Mouse (Mus musculus) cerebellum, postnatal 14 days (tissue): ENCODE measurements around the gene Ppp1r15a.
"Not testable (repeated sequence)": the region's sequence is repeated elsewhere in the genome, so short reads cannot be mapped to it uniquely, and the experiment has no call there.

Source experiments
- DNase-seq, 2 experiments: peaks; one replicate each; pipeline ENCODE4 v3.0.0; 2021; ENCODE audit warnings: mixed read lengths in 2 of 2

The Ppp1r15a gene

DNA sequence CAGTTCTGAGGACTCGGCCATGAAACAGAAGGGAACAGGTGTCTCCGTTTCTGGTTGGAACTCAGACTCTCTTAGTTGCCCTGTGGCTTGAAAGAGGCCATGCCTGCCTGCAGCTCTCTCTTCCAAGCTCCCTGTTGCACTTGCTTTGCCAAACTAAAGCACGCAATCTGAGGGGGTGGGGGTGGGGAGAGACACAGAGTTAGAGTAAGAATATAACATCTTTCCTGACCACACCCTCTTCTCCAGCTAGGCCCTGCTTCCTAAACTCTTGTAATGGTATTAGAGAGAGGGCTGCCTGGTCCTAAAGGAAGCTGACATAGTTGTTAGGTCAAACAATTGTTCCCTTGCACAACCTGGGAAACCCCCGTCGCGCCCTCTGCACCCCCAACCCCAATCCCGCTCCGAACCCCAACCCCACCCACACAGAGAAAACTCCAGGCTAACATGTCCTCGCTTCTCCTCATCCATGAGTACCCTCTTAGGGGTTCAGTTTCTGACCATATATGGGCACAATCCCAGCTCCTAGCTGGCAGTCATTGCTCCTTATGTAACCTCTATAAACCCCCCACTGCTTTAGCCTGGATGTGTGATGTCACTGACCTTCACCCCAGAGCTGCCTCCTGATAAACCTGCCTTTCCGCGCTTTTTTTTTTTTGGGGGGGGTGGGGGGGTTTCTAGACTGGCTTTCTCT lies 24.9 kb upstream of the Ppp1r15a start:
- DNase-seq, result no peak

DNA sequence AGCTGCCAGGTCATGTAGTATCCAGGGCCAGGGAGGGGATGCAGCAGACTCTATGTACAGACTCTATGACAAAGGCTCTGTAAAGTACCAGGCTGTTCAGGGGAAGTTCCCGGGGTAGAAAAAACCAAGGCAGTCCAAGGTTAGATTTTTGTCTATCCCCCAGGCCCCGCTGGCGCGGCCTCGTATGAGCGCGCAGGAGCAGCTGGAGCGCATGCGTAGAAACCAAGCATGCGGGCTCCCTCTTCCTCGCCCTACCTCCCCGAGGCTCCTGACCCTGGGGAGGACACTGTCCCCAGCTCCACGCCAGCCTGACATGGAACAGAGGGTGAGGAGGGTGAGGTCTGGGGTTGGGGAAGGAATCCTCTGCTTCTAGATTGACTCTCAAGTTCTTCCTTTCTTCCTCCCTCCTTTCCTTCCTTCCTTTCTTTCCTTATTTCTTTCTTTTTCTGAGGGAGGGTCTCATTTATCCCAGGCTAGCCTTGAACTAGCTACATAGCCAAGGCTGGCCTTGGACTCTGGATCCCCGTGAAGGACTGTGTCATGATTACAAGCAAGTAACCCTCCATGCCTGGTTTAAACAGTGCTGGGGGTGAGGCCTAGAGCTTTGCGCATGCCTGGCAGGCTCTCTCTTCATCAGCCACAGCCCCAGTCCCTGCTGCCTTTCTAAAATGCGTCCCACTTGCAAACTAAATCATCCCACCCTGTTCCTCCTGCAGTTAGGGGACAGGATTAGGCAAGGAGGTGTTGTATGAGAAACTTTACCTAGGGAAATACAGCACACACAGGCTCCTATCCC lies 23.8 kb upstream of the Ppp1r15a start:
- DNase-seq, result no peak

DNA sequence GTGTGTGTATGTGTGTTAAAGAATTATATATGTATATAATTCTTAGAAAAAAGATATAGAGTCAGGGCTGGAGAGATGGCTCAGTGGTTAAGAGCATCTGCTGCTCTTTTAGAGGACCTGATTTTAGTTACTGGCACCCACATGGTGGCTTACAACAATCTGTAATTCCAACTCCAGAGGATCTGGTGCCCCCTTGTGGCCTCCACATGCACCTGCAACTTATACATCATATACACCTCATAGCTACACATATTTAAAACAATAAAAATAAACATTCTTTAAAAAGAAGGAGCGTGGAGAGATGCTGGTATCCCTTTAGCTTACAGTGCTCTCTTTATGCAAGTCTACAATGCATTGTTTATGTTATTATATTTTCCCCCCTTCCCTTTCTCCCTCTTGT lies 18.5 kb upstream of the Ppp1r15a start:
- DNase-seq, result no peak

DNA sequence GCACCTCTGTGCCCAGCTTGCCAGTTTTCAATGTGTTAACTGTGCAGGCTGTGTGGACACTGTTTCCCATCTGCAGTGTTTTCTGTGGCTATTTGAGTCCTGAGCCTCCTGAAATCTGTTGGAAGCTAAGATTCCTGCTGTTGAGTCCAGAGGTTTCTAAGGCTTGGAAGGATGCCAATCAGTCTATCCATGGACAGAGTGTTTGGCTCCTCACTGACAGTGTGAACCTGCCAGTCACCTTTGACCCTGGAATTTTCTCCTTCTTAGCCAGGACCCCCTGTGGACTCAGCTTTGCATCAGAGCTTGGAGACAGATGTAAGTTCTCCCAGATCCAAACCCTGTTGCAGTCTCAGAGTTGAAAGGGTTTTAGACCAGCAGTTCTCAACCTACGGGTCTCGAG lies 14.1 kb upstream of the Ppp1r15a start:
- DNase-seq, result no peak

DNA sequence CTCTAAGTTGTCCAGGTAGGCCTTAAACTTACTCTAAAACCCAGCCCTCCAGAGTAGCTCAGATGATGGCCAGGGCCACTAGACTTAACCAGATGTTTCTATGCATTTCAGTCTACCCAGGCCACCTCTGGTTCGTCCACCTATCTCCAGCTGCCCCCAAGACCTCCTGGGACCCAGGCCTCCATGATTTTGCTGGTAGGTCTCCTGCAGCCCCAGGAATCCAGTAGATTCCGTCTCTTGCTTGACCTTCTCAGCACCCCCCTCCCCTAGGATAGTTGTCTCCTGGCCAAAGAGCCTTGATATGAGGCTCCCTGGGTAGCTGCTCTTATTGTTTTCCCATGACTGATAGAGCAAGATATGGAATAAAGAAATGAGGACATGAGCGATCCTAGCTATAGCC lies 13.0 kb upstream of the Ppp1r15a start:
- no peak for DNase-seq

DNA sequence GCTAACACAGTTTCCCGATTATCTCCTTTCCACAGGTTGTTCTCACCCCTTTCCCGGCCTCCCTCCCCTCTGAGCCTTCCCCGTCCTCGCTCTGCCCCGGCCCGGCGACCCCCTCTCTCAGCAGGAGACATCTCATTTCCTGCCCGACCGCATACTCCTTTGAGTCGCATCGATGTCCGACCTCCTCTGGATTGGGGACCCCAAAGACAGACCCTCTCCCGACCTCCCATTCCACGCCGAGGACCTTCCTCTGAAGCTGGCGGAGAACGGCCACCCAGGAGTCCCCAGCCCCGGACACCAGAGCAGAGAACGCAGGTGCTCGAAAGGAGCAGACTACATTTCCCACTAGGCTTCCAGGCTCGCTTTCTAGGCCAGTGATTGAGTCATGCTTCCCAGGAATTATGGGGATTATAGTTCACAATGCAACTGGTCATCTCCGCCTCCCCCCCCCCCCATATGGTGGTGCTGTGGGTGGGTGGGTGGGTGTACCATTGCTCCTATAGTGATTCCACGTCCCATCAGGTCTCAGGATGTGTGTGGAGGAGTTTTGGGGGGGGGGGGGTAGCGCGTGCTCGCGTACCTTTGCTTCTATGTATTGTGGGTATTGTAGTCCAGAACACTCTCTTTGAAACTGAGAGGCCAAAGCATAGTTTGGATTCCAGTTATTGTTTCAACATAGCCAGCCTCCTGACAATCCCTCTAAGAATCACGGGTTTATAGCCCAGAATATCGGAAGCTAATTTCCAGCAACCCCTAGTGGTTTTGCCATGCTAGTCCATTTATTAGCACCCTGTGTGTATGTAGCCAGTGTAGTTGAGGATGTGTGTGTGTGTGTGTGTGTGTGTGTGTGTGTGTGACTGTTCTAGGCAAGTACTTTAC lies 12.3 kb upstream of the Ppp1r15a start:
- peak; percentile 74 to 80 for DNase-seq

DNA sequence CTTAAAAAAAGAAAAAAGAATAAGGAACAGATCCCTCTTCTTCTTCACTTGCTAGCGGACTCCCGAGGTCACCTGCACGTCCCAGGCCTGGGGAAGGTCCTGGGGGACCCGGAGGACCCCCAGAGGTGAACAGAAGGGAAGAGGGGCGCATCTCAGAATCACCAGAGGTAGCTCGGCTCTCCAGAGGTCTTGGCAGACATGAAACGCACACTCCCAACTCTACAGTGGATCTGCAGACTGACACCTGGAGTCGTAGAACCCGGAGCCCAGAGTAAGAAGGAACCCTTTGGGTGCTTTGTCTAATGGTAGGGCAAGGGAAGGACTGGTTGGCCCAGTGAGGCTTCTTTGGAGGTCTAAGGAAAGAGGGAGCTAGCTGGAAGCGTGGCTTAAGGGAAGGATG lies 11.5 kb upstream of the Ppp1r15a start:
- no peak for DNase-seq

DNA sequence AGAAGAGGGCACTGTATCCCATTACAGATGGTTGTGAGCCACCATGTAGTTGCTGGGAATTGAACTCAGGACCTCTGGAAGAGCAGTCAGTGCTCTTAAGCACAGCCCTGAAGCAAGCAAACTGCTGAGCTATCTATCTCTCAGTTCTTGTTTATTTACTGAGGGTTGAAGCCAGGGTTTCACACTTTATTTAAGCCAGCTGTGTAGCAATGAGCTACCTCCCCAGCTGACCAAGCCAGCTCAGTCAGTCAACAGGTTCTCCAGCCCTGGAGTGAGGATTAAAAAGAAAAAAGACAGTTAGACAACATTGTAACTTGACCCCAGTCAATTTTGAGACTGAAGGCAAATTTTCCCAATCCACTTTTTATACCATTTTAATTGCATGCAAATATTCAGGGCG lies 9.6 kb upstream of the Ppp1r15a start:
- DNase-seq, result no peak

DNA sequence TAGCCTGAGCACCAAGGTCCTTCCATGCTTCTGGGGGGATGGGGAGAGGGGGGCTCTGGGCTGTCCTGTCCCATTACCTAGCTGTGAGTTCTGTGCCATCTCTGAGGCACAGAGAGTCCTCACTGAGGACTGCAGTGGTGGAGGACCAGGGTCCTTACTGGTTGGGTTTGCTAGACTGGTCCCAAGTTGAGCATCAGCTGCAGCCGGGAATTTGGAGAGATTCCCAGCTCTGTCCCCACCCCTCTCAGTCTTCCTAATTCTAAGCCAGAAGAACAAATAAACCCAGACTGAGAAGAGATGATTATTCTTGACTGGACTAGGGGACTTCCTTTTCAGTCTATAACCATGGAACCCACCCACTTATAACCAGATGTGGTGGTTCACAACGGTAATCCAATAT lies 4.6 kb upstream of the Ppp1r15a start:
- DNase-seq, result no peak

DNA sequence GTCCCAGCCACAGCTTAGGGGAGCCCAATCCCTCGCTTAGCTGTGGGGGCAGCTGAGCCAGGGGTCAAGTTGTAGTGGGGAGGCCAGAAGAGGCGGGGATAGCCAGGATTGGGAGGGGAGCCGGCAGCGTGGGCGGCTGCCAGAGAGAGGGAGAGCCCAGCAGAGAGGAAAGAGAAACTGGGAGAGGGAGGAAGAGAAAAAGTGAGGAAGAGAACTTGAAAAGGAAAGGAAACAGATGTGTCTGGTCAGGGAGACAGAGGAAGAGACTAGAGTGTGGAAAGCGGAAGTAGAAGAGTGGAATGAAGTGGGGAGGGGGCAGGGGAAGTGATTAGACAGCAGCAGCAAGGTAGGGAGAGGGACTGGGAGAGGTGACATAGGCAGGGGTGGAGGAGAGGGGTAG lies 3.4 kb upstream of the Ppp1r15a start:
- no peak for DNase-seq

DNA sequence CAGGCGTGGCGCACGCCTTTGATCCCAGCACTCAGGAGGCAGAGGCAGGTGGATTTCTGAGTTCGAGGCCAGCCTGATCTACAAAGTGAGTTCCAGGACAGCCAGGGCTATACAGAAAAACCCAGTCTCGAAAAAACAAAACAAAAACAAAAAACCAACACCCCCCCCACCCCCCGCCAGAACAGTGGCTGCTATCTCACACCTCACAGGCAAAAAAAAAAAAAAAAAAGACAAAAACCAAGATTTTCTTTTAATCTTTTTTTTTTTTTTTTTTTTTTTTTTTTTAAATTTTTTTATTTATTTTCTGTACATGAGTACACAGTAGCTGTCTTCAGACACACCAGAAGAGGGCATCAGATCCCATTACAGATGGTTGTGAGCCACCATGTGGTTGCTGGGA lies 1.1 kb upstream of the Ppp1r15a start:
- DNase-seq, result not testable (repeated sequence)

DNA sequence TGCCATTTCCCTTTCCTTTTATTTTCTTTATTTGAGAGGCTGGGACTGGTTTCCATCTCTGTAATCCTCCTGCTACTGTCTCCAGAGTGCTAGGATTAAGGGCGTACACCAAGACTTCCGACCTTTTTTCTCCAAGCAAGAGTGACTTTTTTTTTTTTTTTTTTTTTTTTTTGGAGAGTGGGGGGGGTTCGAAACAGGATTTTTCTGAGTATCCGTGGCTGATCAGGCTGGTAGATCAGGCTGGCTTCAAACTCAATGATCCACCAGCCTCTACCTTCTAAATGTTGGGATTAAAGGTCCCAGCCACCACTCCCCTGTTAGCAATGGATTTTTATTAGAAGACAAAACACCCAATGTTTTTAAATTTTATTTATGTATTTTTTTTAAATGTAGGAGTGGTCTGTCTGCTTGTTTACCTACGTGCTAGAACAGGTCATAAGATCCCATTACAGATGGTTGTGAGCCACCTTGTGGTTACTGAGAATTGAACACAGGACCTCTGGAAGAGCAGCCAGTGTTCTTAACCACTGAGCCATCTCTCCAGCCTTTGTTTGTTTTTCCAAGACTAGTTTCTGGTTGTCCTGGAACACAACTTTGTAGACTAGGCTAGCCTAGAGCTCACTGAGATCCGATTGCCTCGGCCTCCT lies 529 bp upstream of the Ppp1r15a start:
- peak in 1 of 2 experiments; percentile 51 for DNase-seq

DNA sequence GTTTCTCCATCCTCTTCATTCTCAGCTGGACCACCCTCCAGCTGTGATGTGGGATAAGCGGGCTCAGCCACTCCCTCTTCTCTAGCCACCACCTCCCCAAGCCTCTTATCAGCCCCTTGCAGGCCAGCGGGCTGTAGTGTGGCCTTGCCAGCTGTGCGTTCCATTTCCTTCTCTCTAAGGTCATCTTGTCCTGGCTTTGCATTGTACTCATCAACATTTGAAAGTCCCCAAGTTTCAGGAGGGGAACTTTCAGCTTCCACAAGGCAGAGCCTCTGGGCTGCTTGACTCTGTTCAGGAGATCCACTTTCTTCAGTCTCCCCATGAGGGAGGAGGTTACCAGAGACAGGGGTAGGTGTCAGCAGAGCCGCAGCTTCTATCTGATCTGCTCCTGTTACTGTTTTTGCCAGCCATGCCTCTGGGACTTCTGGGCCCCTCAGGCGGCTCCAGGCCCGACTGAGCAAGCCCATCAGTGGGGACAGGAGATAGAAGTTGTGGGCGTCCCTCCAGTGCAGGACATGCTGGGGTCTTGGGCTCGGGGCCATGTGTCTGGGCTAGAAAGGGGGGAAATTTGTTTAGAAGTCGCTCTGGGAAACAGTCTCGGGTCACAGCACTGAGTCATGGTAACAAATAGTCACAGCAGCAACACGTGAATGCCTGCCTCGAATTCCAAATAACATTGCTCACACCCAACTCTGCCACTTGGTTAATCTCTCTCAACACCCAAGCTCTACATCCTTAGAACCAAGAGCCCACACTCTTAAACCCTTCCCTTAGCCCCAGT lies 1.0 kb downstream of the Ppp1r15a start:
- DNase-seq, result peak; percentile 38 to 41

DNA sequence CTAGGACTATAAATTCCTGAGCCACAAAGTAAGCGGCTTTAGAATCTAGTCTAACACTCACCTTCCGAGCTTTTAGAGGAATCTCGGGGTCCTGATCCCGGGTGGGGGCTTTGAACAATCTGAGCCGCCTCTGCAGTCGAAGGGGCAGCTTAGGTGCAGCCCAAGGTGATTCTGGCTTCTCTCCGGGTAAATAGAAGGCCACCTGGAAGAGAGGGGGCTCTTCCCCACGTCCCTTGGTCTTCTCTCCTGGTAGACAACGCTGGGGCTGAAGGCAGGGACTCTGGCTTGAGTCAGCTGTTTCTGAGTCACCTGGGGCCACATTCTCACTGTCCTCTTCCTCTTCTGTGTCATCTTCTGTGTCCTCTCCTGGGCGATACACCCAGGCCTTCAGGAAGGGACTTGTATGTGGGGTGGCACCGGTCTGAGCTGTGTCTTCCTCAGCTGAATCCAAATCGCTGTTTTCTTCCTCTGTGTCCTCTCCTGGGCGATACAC lies 2.3 kb downstream of the Ppp1r15a start:
- no peak for DNase-seq

DNA sequence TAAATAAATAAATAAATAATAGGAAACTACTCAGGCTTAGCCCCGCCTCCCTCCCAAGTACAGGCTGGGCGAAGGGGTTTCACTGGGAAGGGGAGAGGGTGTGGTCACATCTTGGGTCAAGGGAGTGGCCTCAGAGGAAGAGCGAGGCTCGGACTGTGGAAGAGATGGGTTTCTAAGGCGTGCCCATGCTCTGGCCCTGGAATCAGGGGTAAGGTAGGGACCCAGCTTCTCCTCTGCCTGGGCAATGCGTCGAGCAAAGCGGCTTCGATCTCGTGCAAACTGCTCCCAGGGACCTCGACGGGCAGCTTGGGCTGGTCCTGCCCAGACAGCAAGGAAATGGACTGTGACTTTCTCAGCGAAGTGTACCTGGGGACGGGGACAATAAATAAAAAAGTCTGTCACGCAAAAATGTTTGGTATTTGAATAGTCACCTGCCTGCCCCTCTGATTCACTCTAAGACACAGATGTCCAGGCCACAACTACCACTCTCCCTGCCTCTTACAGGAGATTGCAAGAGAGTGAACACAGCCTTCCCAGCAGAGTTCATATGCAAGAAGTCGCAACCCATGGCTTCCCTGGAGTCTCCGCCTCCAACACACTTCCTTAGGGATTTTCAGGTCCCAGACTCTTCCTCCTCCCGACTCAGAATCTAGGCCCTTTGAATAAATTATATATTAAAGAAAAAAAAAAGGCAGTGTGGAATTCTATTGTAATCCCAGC lies 3.0 kb downstream of the Ppp1r15a start:
- no peak for DNase-seq

DNA sequence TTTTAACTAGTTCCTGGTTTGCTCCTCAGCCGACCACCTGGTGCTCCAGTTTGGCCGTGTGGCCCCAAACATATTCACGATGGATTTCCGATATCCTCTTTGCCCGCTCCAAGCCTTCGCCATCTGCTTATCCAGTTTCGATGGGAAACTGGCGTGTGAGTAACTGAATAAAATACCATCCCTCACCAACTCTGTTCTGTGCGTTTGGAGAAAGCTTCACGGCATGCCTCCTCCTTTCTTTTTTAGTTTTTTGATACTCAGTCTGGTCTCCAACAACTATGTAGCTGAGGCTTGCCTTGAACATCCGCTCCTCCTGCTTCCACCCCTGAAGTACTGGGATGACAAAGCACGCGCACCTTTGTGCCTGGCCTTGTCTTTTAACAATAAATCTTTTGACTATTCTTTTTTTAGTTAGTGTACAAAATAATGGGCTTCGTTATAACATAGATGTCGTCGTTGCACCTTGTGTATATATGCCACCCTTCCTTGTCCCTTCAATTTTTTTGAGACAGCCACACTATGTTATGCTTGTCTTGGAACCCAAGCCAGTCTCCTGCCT lies 3.8 kb downstream of the Ppp1r15a start:
- DNase-seq, result no peak

DNA sequence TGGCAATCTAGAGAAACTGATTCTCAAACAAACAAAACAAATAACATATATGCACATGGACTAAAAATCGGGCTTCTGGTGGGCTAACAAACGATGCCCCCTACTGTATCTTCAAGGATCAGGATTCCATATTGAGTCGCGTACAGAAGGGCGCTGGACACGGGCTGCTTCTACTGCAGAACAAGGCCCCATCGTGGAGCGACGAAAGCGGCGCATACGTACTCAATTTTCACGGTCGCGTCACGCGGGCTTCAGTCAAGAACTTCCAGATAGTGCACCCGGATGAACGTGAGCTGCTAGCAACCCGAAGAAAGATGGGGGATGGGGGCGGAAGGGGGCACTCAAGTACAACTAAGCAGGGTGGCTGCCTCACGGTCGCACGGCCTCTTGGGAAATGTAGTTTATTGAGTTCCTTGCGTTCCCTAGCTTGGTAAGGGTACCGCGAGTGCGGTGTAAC lies 4.3 kb downstream of the Ppp1r15a start:
- peak; percentile 90 to 92 for DNase-seq

DNA sequence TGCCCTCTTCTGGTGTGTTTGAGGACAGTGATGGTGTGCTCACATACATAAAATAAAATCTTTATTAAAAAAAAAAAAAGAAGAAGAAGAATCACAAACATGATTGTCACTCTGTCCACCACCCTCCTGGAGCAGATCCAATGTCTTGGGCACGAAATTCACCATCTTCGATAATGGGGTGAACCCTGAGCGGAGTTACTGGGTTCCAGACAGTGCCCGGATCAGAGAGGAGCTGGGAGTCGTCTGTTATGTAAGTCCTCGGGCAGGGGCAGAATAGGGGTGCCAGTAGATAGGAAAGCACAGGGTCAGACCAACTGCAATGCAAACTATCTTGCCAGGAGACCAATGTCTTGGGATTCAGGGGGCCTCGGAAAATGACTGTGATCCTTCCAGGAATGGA lies 5.5 kb downstream of the Ppp1r15a start:
- no peak for DNase-seq

DNA sequence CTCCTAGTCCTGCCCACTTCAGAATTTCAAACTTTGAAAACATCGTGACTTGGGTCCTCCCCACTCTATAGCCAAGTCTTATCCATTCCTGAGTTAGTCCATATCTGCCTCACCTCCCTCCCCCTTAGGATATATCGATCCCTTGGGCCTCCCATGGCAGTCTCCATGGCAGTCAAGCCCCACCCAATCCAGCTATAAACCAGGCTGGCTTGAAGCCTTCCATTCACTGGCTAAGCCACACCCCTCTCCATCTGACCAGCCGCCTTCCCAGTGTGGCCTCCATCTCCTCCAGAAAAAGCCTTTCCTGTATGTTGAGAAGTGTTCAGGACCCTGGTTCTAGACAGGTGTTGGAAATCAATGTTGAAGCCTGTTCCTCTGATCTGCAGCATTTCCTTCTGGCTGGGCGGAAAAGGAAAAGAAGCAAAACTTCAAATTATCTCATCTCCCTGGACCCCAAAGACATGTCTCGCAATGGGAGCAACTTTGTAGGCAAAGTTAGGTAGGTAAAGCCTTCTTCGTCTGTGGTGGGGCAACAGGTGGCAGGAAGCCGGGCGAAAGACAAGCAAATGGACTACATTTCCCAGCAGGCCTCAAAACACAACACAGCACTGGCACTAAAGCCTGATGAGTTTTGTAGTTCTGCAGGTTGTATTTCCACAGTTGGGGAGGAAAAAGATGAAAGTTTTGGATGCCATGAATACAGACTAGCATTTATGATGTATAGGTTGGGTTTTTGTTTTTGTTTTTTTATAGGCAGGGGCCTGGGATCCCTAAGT lies 6.5 kb downstream of the Ppp1r15a start:
- DNase-seq, result peak; percentile 35 to 50

DNA sequence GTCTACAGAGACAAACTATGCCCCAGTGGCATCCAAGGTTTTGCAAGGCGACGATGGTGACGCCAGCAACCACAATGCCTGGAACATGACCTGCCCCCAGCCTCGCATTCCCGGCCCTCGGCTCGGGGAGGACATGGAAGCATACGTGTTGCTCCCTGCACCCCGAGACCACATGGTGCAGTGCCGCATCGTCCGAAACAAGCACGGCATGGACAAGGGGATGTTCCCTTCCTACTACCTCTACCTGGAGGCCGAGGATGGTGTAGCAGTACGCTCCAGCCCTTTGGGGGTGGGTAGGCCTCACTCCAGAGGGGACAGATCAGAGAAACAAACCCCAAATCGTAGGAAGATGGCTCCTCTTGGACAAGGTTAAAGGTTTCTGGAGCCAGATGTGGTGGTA lies 7.5 kb downstream of the Ppp1r15a start:
- no peak for DNase-seq
